Mouse (Mus musculus) subcutaneous adipose tissue, adult 2 months (tissue): ENCODE results near the gene Tmem98. TPM values are rescaled to one million over a fixed set of nuclear protein-coding genes. Genes with fewer than 3 reads are reported as not detected.

Experiments used
- polyA plus RNA-seq: library from polyadenylated mRNA; depleted of rRNA; stranded (reverse); fragments of >200 nt; gene quantifications from 2 replicates; pipeline ENCODE4 v1.2.3, GENCODE M21; 2012; ENCODE audit warnings: low replicate concordance; rRNA removed

Tmem98 gene
- 55.0 and 75.1 TPM in 2 replicates for polyA plus RNA-seq

DNA sequence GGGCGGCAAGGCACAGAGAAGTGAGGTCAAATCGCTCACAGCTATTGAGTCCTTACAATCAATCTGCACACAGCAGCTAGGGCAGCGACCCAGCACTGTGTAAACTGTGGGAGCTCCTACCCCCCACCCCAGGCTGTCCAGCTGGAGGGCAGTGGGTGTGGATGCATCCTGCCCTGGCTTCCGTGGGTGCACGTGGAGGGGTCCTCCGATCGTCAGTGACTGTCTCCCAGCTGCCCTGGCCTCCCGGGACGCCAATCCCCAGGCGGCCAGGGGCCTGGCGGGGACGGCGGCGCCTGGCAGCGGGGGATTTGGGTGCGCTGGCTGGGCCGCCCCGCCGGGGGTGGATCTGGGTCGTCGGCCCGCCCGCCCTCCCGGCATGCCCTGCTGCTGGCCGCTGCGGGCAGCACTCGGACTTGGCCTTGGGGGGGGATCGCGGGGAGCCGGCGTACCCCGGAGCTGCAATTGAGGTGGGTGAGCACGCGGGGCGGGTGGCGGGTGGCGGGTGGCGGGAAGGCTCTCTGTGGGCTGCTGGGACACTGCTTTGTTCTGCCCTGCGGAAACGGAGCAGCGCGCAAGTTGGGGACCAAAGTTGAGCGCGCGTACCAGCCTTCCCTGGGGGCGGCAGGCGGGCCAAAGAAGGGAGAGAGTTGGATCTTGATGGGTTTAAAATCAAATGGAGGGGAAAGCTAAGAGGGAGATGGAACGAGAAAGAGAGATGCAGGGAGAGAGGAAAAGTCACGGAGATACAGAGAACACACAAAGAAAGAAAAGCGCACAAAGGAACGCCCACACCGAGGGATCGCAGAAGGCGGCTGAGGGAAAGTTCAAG, at the start of gene Tmem98:
Gene Tmem98, plus strand, starts transcription at position 183 of the 829 bp plus-strand sequence.

DNA sequence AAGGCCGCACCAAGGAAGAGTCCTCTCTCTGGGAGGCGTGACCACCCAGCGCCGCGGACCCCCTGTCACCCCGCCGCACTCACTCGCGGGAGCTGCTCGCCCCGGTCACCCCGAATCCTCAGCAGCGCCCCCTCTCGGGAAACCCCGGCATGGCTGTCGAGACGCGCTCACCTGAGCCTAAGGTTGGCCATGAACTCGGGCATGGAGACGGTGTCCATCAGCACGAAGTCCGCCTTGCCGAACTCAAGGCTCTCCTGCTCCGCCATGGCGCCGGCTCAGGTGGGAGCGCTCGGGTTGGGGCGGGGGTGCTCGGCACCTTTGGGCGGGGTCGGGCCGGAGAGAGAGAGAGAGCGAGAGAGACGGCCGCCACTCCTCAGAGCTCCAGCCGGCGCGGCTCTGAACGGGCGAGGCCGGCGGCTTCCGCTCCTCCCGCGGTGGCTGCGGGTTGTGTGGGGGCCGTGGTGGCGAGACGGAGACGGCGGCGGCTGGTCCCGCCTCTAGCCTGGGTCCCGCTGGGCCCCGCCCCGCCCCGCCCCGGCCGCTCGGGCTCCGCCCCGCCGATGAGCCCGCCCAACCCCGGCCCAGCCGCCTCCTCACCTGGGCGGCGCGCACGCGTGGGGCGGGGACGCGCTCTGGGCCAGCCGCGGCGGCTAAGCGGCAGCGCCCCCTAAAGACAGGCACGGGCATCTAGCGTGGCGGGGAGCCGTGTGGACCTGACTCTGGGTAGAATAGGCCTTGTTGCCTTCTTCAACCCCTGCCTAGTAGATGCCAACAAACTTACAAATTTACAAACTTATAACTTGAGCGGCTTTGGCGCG, 30.2 kb upstream of the Tmem98 start, which contains the start of gene Myo1d:
Gene Myo1d, minus strand, starts transcription at position 499 of the 818 bp plus-strand sequence.

DNA sequence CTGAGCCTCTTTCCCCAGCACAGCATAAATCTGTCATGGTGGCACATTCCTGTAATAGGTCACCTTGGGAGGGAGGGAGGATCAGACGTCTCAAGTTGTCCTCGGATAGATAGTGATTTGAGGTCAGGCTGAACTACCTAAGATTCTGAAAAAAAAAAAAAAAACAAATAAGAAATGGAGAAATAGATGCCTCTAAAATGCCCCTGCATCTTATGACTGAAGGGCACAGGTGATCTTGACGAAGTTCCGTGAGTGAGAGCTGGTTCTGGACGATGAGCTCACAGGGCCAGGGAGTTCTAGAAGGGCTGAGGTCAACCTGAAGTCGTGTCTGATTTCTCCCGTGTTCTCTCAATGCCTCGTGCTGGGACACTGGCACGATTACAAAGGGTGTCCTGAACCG, 48.1 kb downstream of the Tmem98 start, which contains the start of gene Spaca3:
Gene Spaca3, plus strand, starts transcription at position 301 of the 400 bp plus-strand sequence.

Other genes with a start within 250 kb of the Tmem98 start
- gene Myo1d, start 30.1 kb upstream of the Tmem98 start, polyA plus RNA-seq, result 18.4 and 23.5 TPM in 2 replicates
- not detected in 2 replicates for gene Spaca3, start 48.2 kb downstream of the Tmem98 start, polyA plus RNA-seq